Mouse (Mus musculus) olfactory bulb, adult 2 months (tissue): ENCODE measurements at regions not wholly inside any gene's neighbourhood (a gene's known extent, or its start where the extent isn't known, plus 50 kb on each side); places are given as distances from the start of the nearest gene placed in this dataset.

Source experiments
- H3K27ac ChIP-seq: fragments of 200-500 bp; 2 replicates; pipeline ENCODE4 v1.5.1; 2012; ENCODE audit warnings: low read depth, low read length; ENCODE audit not compliant: insufficient read depth
- H3K4me1 ChIP-seq: fragments of 200-500 bp; 2 replicates; pipeline ENCODE4 v1.6.1; 2012; ENCODE audit warnings: low read length; ENCODE audit not compliant: control insufficient read depth, insufficient read depth
- H3K4me3 ChIP-seq: fragments of 200-500 bp; 2 replicates; pipeline ENCODE4 v1.5.1; 2012; ENCODE audit warnings: mild to moderate bottlenecking, low read depth, low read length, moderate library complexity; ENCODE audit not compliant: insufficient read depth
- CTCF ChIP-seq: fragments of 200-500 bp; IDR thresholded peaks from 2 replicates; pipeline ENCODE4 v1.5.1; 2012; ENCODE audit warnings: low read depth, mild to moderate bottlenecking, low read length, moderate library complexity; ENCODE audit not compliant: insufficient read depth
- POLR2A ChIP-seq: fragments of 200-500 bp; IDR thresholded peaks from 2 replicates; pipeline ENCODE4 v1.6.1; 2012; ENCODE audit warnings: mild to moderate bottlenecking, low read depth, low read length, moderate library complexity; ENCODE audit not compliant: insufficient read depth
- WGBS: fragments of 180-500 bp; shearing (Covaris S2); methylation state at CpG from one replicate; pipeline ENCODE4 v1.1.7; 2018; 5-methylcytosine and 5-hydroxymethylcytosine counted together

- Histone ChIP-seq H3K27ac (no peak overlapping the region), H3K4me1 (peaks cover 6% of the 10 kb centered on the region), H3K4me3 (no peak overlapping the region)
- 89% methylated on average over 6 of the region's 6 CpGs for WGBS
- TF ChIP-seq POLR2A (no peak), CTCF (no peak)
Measured at GRCm38 (mm10) chr1:186307627-186308026, 190.5 kb upstream of the Lyplal1 start.

- no peak overlapping the region for H3K27ac ChIP-seq
- TF ChIP-seq POLR2A (no peak), CTCF (no peak)
- H3K4me1 ChIP-seq: no peaks in the 10 kb centered on the region
- H3K4me3 ChIP-seq: no peak overlapping the region
- 79% methylated on average over 7 of the region's 7 CpGs for WGBS
Measured at GRCm38 (mm10) chr1:186297464-186297863, 180.4 kb upstream of the Lyplal1 start.

GRCm38 (mm10) chr1:186295201-186295600, 178.1 kb upstream of the Lyplal1 start:
- no peak for TF ChIP-seq POLR2A
- TF ChIP-seq CTCF: no peak
- Histone ChIP-seq H3K27ac (no peak overlapping the region), H3K4me1 (no peaks in the 10 kb centered on the region), H3K4me3 (no peak overlapping the region)
- WGBS: 62% methylated on average over 2 of the region's 2 CpGs

DNA sequence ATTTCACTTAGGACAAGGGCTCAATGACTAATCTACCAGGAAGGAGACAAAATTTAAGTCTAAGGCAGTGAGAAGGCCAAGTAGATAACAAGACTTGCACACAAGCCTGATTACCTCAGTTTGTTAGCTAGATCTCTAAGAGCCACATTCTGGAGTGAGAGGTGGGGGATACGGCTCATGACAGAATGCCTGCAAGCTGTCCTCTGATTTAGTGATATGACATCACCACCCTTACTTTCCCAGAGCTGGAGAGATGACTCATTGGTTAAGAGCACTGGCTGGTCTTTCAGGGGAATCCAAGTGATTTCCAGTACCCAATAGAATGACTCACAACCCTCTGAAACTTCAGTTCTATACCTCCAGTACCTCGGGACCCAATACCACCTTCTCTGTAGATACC, 177.5 kb upstream of the Lyplal1 start:
- WGBS: 56% methylated on average over 2 of the region's 2 CpGs
- Histone ChIP-seq H3K27ac (no peak overlapping the region), H3K4me1 (no peaks in the 10 kb centered on the region), H3K4me3 (no peak overlapping the region)
- no peak for TF ChIP-seq POLR2A
- no peak for TF ChIP-seq CTCF

GRCm38 (mm10) chr1:186289117-186289516, 172.0 kb upstream of the Lyplal1 start:
- H3K4me1 ChIP-seq: 0 out of 2 replicates have a peak, but pooled peaks cover 3% of the 10 kb centered on the region
- WGBS: 83% methylated on average over 2 of the region's 2 CpGs
- TF ChIP-seq CTCF: no peak
- no peak for TF ChIP-seq POLR2A
- H3K27ac ChIP-seq: no peak overlapping the region
- no peak overlapping the region for H3K4me3 ChIP-seq

GRCm38 (mm10) chr1:186287831-186288230, 170.7 kb upstream of the Lyplal1 start:
- 73% methylated on average over 8 of the region's 8 CpGs for WGBS
- no peak overlapping the region for H3K4me3 ChIP-seq
- H3K4me1 ChIP-seq: 0 out of 2 replicates have a peak, but pooled peaks cover 3% of the 10 kb centered on the region
- no peak overlapping the region for H3K27ac ChIP-seq
- no peak for TF ChIP-seq POLR2A
- TF ChIP-seq CTCF: no peak

- Histone ChIP-seq H3K4me3 (no peak overlapping the region), H3K27ac (no peak overlapping the region), H3K4me1 (0 out of 2 replicates have a peak, but pooled peaks cover 3% of the 10 kb centered on the region)
- TF ChIP-seq CTCF (no peak), POLR2A (no peak)
- 55% methylated on average over 4 of the region's 4 CpGs for WGBS
Measured at GRCm38 (mm10) chr1:186286401-186286800, 169.3 kb upstream of the Lyplal1 start.

DNA sequence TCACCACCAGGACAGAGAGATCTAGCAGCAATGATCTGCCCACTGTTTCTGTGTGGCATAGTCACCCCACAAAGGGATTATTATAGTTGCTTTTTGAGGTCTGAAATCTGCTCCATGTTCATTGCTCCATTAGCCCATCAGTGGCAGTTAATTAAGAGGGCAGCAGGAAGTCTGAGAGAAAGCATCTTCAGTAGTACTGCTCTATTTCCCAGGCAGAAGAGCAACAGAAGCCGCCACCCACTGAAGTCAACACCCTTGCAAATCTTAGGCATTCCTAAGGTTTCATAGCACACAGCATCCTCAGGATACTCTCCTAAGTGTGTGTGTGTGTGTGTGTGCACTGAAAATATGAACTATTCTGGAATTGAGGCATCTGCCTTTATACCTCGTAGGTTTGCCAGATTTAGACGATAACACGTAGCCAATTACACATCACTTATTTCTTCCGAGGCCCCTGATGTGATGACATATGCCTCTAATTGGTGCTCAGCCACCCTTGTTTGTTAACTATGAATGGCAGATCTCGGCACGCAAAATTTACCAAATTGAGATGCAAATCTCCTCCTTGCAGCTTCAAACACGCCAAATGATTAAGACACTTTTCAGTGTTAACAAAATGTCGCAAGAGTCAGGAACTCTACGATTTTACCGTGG, 161.0 kb upstream of the Lyplal1 start:
- Histone ChIP-seq H3K4me3 (no peak overlapping the region), H3K4me1 (no peaks in the 10 kb centered on the region), H3K27ac (no peak overlapping the region)
- WGBS: 23% methylated on average over 11 of the region's 11 CpGs
- TF ChIP-seq CTCF: no peak

- no peaks in the 10 kb centered on the region for H3K4me1 ChIP-seq
- no peak overlapping the region for H3K4me3 ChIP-seq
- no peak overlapping the region for H3K27ac ChIP-seq
- TF ChIP-seq POLR2A (no peak), CTCF (no peak)
- WGBS: 79% methylated on average over 2 of the region's 2 CpGs
Measured at GRCm38 (mm10) chr1:186271436-186271835, 154.3 kb upstream of the Lyplal1 start.

DNA sequence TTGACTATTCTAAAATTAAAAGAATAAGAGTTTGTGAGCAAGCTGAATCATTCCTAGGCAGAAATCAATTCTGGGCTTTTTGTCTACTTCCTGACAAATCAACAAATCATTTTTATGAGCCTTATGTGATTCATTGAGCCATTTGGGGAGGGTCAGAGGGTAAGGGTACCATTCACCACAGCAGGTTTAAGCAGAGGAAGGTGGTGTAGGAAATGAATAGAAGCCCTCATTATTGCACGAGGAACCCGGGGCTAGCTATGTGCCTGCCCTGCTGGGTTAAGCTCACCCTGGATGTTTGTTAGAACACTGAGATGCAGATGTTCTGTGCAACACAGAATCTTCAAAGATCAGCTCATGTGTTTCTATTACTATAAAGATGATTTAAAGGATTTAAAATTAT, 150.2 kb upstream of the Lyplal1 start:
- Histone ChIP-seq H3K4me1 (no peaks in the 10 kb centered on the region), H3K4me3 (no peak overlapping the region), H3K27ac (no peak overlapping the region)
- 61% methylated on average over 2 of the region's 2 CpGs for WGBS
- TF ChIP-seq CTCF (no peak), POLR2A (no peak)
